Comparison of ENCODE assay signal across 19 mouse cellular contexts in the genomic region with DNA sequence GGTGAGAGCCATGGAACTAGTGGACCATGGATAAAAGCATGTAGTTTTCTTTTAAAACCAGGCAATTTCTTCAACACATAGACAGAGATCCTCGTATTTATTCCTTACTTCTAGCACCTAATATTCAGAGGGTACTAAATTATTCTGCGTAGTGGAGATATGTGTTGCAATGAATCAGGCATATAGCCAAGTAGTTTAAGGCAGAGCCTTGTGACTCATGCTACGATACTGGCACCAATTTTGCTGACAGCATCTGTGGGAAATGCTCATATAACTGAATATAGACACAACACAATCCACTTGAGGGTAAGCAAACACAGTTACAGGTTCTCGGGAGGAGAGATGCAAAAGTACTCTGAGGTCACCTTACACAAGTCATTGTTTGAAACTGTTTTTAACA. TPM values are rescaled to one million over a fixed set of nuclear protein-coding genes. Genes with fewer than 3 reads are reported as not detected.
DNase-seq lines count a peak whose midpoint lies in the region.
"Had no signal": no experiment of that assay in that cellular context is flagged by ENCODE, and none has a peak within 500 bp of the region (broad histone marks: within the 10 kb centered on the region; RNA-seq: fewer than 3 reads in every experiment).

No protein-coding gene starts in this region.

- peak; percentile 7 for DNase-seq in adrenal gland, adult 8-10 months
- no peak for DNase-seq in adrenal gland, postnatal 25 days
- peak; percentile 97 for DNase-seq in 3T3-L1 (ENCODE audit: low read depth, low spot score)
- DNase-seq in adrenal gland, postnatal 14 days = peak; percentile 19
- DNase-seq in lung, postnatal 10 days = peak; percentile 6
- no peak for DNase-seq in right cerebral cortex, postnatal 4 days
- no peak for DNase-seq in thymus, postnatal 14 days
- DNase-seq in layer of hippocampus, postnatal 14 days (ENCODE audit: low spot score in 2 of 2) = no peak
- DNase-seq: B cell, adult 2 months; cerebellum, adult 9-10 months; embryo, embryonic 11 days; forebrain, postnatal 0 days; gastrocnemius, postnatal 14 days; heart, postnatal 4 days; kidney, adult 8-10 months; kidney, postnatal 36 days; midbrain, embryonic 14.5 days; right cerebral cortex, postnatal 25 days; thymus, adult 18-20 months had no signal

RNA-seq across cellular contexts. Expression of gene Rassf6, which starts 41.4 kb away (rescaled TPM):
- total RNA-seq in adrenal gland, adult 8-10 months (2022) = 1 to 10 TPM in 3 of 4 experiments, under 1 TPM in 1; 0.46 to 2.0 (median 1.7) TPM
- 1.7 and 2.8 TPM in 2 replicates for total RNA-seq in adrenal gland, postnatal 25 days (2021)
- total RNA-seq in adrenal gland, postnatal 14 days (2021) = 3.1 and 3.5 TPM in 2 replicates
- total RNA-seq in layer of hippocampus, postnatal 14 days (2021) = under 1 TPM; 0.32 to 0.52 TPM
- total RNA-seq: gastrocnemius, postnatal 14 days had no signal

Comparison
In these comparisons a context has a peak if more than half of its experiments do, and no peak if none do; other contexts are left out.
1. DNase-seq: peak in adrenal gland, adult 8-10 months (single experiment), 3T3-L1 (single experiment), adrenal gland, postnatal 14 days (single experiment) and lung, postnatal 10 days (single experiment); none in adrenal gland, postnatal 25 days (single experiment), right cerebral cortex, postnatal 4 days (single experiment), thymus, postnatal 14 days (single experiment) and layer of hippocampus, postnatal 14 days (0 of 2).